Mouse (Mus musculus): ENCODE results near the gene Spats2l. TPM values are rescaled to one million over a fixed set of nuclear protein-coding genes. Genes with fewer than 3 reads are reported as not detected.

Spats2l gene
- polyA plus RNA-seq, 1 experiment = 7.4 TPM

- H3K4me1 ChIP-seq (ENCODE audit: control insufficient read depth, insufficient read depth, low read length) = peaks cover 2% of the 10 kb centered on the region
- DNase-seq = no peak
- 82% methylated on average over 7 of the region's 7 CpGs for WGBS
- no peak for TF ChIP-seq CTCF (IDR thresholded peaks at IDR 0.05; ENCODE audit: insufficient read depth, low read length)
- TF ChIP-seq POLR2A (IDR thresholded peaks at IDR 0.05; ENCODE audit: borderline replicate concordance, extremely low read depth, low read depth, low read length) = no peak
- H3K4me3 ChIP-seq (replicated peaks; ENCODE audit: extremely low read depth, low read depth, low read length) = no peak overlapping the region
These were observed 129.8 kb downstream of the Spats2l start for GRCm38 (mm10) chr1:57903793-57904192.

- WGBS = 72% methylated on average over 3 of the region's 3 CpGs
- DNase-seq = no peak
These were observed 131.9 kb downstream of the Spats2l start for GRCm38 (mm10) chr1:57905912-57906311.

GRCm38 (mm10) chr1:57906312-57906711 lies 132.3 kb downstream of the Spats2l start:
- no peak for DNase-seq
- TF ChIP-seq CTCF (IDR thresholded peaks at IDR 0.05; ENCODE audit: insufficient read depth, low read length) (no peak), POLR2A (IDR thresholded peaks at IDR 0.05; ENCODE audit: borderline replicate concordance, extremely low read depth, low read depth, low read length) (no peak)

More at GRCm38 (mm10) chr1:57905912-57906311, 131.9 kb downstream of the Spats2l start:
- TF ChIP-seq POLR2A (IDR thresholded peaks at IDR 0.05; ENCODE audit: borderline replicate concordance, extremely low read depth, low read depth, low read length) (no peak), CTCF (IDR thresholded peaks at IDR 0.05; ENCODE audit: insufficient read depth, low read length) (no peak)
- Histone ChIP-seq H3K4me3 (replicated peaks; ENCODE audit: extremely low read depth, low read depth, low read length) (no peak overlapping the region), H3K4me1 (ENCODE audit: control insufficient read depth, insufficient read depth, low read length) (peaks cover 2% of the 10 kb centered on the region)

GRCm38 (mm10) chr1:57911561-57911960 lies 137.6 kb downstream of the Spats2l start:
- H3K4me3 ChIP-seq (replicated peaks; ENCODE audit: extremely low read depth, low read depth, low read length) = no peak overlapping the region
- no peaks in the 10 kb centered on the region for H3K4me1 ChIP-seq (ENCODE audit: control insufficient read depth, insufficient read depth, low read length)
- no peak for TF ChIP-seq POLR2A (IDR thresholded peaks at IDR 0.05; ENCODE audit: borderline replicate concordance, extremely low read depth, low read depth, low read length)
- no peak for TF ChIP-seq CTCF (IDR thresholded peaks at IDR 0.05; ENCODE audit: insufficient read depth, low read length)
- WGBS = 91% methylated on average over 6 of the region's 6 CpGs
- DNase-seq = no peak

More at GRCm38 (mm10) chr1:57906312-57906711, 132.3 kb downstream of the Spats2l start:
- Histone ChIP-seq H3K4me3 (replicated peaks; ENCODE audit: extremely low read depth, low read depth, low read length) (no peak overlapping the region), H3K4me1 (ENCODE audit: control insufficient read depth, insufficient read depth, low read length) (peaks cover 2% of the 10 kb centered on the region)

GRCm38 (mm10) chr1:57917342-57917741 lies 143.4 kb downstream of the Spats2l start:
- TF ChIP-seq POLR2A (IDR thresholded peaks at IDR 0.05; ENCODE audit: borderline replicate concordance, extremely low read depth, low read depth, low read length) (no peak), CTCF (IDR thresholded peaks at IDR 0.05; ENCODE audit: insufficient read depth, low read length) (no peak)
- no peak overlapping the region for H3K4me3 ChIP-seq (replicated peaks; ENCODE audit: extremely low read depth, low read depth, low read length)
- WGBS = 84% methylated on average over 5 of the region's 5 CpGs
- no peak for DNase-seq
- H3K4me1 ChIP-seq (ENCODE audit: control insufficient read depth, insufficient read depth, low read length) = peaks cover 3% of the 10 kb centered on the region

- 63% methylated on average over 4 of the region's 4 CpGs for WGBS
- DNase-seq = no peak
- Histone ChIP-seq H3K4me1 (ENCODE audit: control insufficient read depth, insufficient read depth, low read length) (peaks cover 3% of the 10 kb centered on the region), H3K4me3 (replicated peaks; ENCODE audit: extremely low read depth, low read depth, low read length) (no peak overlapping the region)
- TF ChIP-seq CTCF (IDR thresholded peaks at IDR 0.05; ENCODE audit: insufficient read depth, low read length) (no peak), POLR2A (IDR thresholded peaks at IDR 0.05; ENCODE audit: borderline replicate concordance, extremely low read depth, low read depth, low read length) (no peak)
These were observed 144.6 kb downstream of the Spats2l start for GRCm38 (mm10) chr1:57918567-57918966.

GRCm38 (mm10) chr1:57934287-57934686 lies 160.3 kb downstream of the Spats2l start:
- WGBS = 62% methylated on average over 1 of the region's 1 CpGs
- no peak for TF ChIP-seq POLR2A (IDR thresholded peaks at IDR 0.05; ENCODE audit: borderline replicate concordance, extremely low read depth, low read depth, low read length)
- no peak for TF ChIP-seq CTCF (IDR thresholded peaks at IDR 0.05; ENCODE audit: insufficient read depth, low read length)
- no peak for DNase-seq

GRCm38 (mm10) chr1:57940691-57941090 lies 166.7 kb downstream of the Spats2l start:
- WGBS = 89% methylated on average over 10 of the region's 10 CpGs
- TF ChIP-seq CTCF (IDR thresholded peaks at IDR 0.05; ENCODE audit: insufficient read depth, low read length) = no peak
- no peak for TF ChIP-seq POLR2A (IDR thresholded peaks at IDR 0.05; ENCODE audit: borderline replicate concordance, extremely low read depth, low read depth, low read length)
- DNase-seq = no peak
- H3K4me3 ChIP-seq (replicated peaks; ENCODE audit: extremely low read depth, low read depth, low read length) = no peak overlapping the region
- no peaks in the 10 kb centered on the region for H3K4me1 ChIP-seq (ENCODE audit: control insufficient read depth, insufficient read depth, low read length)

More at GRCm38 (mm10) chr1:57934287-57934686, 160.3 kb downstream of the Spats2l start:
- no peaks in the 10 kb centered on the region for H3K4me1 ChIP-seq (ENCODE audit: control insufficient read depth, insufficient read depth, low read length)
- no peak overlapping the region for H3K4me3 ChIP-seq (replicated peaks; ENCODE audit: extremely low read depth, low read depth, low read length)

GRCm38 (mm10) chr1:57941095-57941494 lies 167.1 kb downstream of the Spats2l start:
- DNase-seq = no peak
- 79% methylated on average over 7 of the region's 7 CpGs for WGBS
- Histone ChIP-seq H3K4me1 (ENCODE audit: control insufficient read depth, insufficient read depth, low read length) (no peaks in the 10 kb centered on the region), H3K4me3 (replicated peaks; ENCODE audit: extremely low read depth, low read depth, low read length) (no peak overlapping the region)
- TF ChIP-seq POLR2A (IDR thresholded peaks at IDR 0.05; ENCODE audit: borderline replicate concordance, extremely low read depth, low read depth, low read length) = no peak
- no peak for TF ChIP-seq CTCF (IDR thresholded peaks at IDR 0.05; ENCODE audit: insufficient read depth, low read length)

GRCm38 (mm10) chr1:57941734-57942133 lies 167.8 kb downstream of the Spats2l start:
- 67% methylated on average over 11 of the region's 11 CpGs for WGBS

More at GRCm38 (mm10) chr1:57941734-57942133, 167.8 kb downstream of the Spats2l start:
- Histone ChIP-seq H3K4me3 (replicated peaks; ENCODE audit: extremely low read depth, low read depth, low read length) (no peak overlapping the region), H3K4me1 (ENCODE audit: control insufficient read depth, insufficient read depth, low read length) (no peaks in the 10 kb centered on the region)
- DNase-seq = no peak
- TF ChIP-seq POLR2A (IDR thresholded peaks at IDR 0.05; ENCODE audit: borderline replicate concordance, extremely low read depth, low read depth, low read length) = no peak
- no peak for TF ChIP-seq CTCF (IDR thresholded peaks at IDR 0.05; ENCODE audit: insufficient read depth, low read length)

All from lung, adult 2 months (tissue).